Mouse (Mus musculus) kidney, adult 8-10 months (tissue): ENCODE measurements around the gene Arvcf.

ENCODE experiments used
- DNase-seq, 2 experiments: peaks; one replicate each; pipeline ENCODE4 v3.0.0; 2022

The Arvcf gene

DNA sequence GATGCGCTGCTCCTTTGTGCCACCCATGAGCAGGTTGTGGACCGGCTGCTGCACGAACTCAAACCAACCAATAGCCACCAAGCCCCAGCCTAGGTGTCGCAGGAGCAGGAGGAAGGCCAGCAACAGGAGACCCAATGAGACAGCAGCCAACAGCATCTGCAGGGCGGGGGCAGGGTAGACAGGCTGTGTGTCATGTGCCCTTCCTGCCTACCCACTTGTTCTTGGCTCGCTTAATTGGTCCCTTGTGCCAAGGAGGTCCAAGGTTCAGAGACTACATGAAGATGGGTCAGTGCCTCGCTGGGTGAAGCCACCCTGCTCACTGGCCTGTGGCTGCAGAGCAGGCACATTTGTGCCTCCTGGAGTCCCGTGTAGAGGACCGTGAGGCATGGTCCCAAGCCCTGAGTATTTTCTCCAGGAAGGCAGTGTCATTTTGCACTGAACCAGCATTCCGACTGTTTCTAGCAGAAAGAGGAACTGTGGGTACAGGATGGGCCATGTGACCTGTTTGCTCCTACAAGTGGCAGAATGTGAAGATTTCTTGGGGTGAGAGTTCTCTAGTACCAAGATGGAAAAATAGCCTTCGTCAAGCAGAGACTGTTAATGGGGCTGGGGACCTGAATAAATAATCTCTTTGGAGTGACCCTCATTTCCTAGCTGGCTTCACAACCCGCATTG is 64.0 kb downstream of the Arvcf start:
- DNase-seq, result peak; percentile 91 to 95

DNA sequence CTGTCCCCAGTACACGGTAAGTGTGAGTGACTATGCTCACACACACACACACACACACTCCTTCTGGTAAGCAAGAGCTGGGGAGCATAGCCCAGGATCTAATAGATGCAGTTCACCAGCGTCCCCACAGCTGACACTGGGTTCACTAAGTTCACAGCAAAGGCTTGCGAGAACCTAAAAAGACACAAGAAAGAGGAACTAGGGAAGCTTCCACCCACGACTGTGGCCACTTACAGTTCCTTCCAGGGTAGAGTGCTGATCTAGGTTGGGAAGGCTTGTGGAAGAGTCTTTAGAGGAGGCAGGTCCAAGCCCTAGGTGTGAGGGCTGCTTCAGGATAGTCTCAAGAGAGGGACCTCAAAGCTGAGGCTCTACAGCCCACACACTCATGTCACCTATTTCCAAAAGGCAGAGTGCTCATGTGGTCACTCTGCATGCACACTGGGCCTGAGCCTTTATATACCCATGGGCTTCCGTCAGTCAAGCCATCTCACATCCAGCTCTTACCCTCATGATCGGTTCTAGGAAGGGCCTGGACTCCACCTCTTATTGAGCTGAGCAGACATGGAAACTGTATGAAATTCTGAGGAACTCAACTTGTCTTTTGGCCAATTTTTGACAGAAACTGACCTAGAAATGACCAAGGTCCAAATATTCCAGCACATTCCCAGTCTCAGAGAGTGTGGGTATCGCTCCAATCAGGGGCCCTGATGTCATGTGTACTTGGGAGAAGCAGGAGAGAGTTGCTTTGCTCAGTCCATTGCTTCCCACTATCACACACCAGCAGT is 65.2 kb downstream of the Arvcf start:
- DNase-seq, result no peak

- peak in 1 of 2 experiments; percentile 52 for DNase-seq
Measured at GRCm38 (mm10) chr16:18416094-18416761, 68.2 kb downstream of the Arvcf start.

- DNase-seq, result no peak
Measured at GRCm38 (mm10) chr16:18416837-18417236, 68.9 kb downstream of the Arvcf start.

DNA sequence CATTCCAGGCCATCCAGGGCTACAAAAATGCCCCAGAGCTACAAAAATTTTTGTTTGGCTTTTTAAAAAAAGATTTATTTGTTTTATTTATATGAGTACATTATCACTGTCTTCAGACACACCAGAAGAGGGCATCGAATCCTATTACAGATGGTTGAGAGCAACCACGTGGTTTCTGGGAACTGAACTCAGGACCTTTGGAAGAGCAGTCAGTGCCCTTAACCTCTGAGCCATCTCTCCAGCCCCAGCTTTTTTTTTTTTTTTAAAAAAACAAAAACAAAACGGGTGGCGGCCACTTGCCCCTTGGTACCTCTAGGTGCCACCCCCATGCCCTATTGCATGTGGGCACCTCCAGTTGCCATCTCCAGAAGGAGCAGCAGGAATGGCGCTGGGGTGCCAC is 69.5 kb downstream of the Arvcf start:
- DNase-seq, result no peak

- DNase-seq, result no peak
Measured at GRCm38 (mm10) chr16:18418756-18419602, 71.0 kb downstream of the Arvcf start.

DNA sequence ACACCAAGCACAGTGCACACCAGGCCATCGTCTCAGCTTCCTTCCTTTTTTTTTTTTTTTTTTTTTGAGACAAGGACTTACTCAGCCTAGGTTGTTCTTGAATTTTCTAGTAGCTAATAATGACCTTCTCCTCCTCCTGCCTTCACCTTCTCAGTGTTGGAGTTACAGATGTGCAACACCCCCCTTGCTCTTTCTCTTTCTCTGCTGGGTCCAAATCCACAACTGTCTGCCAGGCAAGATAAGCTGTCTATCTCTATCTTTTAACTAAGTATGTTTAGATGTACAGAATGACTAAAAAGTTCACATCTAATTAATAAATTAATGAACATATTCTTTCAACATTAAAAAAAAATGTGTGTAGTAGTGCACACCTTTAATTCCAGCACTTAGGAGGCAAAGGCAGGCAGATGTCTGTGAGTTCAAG is 71.6 kb downstream of the Arvcf start:
- DNase-seq, result no peak

- no peak for DNase-seq
Measured at GRCm38 (mm10) chr16:18420571-18420970, 72.6 kb downstream of the Arvcf start.

- DNase-seq, result no peak
Measured at GRCm38 (mm10) chr16:18423203-18423914, 75.4 kb downstream of the Arvcf start.

DNA sequence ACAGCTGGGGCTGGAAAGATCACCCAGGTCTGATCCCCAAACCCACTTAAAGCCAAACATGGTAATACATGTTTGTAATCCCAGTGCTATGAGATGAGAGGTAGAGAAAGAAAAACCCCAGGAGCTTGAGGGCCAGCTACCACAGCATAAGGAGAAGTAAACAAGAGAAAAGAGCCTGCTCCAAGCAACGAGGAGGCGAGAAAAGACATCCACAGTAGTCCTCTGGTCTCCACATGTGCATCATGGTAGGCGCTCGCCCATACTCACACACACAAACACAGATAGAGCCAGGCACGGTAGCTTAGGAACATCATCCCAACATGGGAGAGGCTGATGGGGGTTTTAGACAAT is 75.9 kb downstream of the Arvcf start:
- no peak for DNase-seq

DNA sequence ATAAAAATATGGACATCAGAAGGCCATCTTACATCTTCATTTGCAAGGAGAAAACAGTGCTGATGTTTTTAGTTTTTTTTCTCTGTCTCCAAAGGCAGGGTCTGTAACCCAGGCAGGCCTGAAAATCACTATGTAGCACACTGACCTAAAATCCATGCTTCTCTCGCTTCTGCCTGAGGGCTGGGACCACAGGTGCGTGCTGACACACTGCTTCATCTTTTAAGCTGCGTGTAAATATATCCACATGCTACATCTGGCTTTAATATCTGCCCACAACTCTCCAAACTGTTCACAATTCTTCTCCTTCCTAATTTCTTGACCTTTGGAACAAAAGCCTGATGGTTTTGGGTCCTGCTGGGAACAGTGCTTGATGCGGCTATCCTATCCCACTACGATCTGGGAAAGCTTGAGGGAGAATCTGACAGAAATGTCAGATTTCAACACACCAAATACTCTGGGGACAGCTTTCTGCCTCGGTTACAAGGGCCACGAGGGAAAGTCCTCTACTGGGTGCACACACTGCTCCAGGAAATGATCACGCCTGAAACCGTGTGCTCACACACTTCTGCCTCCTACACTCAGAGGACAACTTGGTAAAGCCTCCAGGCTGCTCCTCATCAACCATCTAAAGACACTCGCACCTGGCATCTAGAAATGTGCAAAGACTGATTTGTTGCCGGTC is 76.5 kb downstream of the Arvcf start:
- no peak for DNase-seq

GRCm38 (mm10) chr16:18425475-18426214 is 77.7 kb downstream of the Arvcf start:
- DNase-seq, result no peak

DNA sequence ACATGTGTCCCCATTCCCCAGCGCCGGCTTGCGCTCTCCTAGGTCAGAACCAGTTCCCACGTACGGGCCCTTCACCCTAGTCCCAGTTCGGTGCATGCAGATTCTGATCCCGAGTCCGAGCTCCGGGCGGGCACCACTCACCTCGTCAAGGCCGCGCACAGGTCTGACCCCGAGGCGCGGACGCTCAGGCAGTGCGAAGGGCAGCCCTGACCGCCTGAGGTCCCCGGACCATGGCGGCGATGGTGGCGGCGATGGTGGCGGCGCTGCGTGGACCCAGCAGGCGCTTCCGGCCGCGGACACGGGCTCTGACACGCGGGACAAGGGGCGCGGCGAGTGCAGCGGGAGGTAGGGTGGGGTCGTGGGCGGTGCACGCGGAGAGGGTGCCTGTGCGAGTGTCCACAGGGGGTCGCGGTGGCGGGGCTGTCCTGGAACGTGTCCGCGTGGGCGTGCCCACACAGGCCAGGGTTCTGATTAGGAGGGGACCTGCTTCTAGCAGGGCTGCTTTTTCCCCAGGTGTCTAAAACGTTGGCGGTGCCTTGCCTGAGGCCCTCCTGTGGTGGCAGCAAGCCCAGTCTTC is 78.3 kb downstream of the Arvcf start, which contains the start of gene Txnrd2:
TSS of gene Txnrd2 (plus strand) at position 170 of the 577 bp plus-strand sequence.
- peak; percentile 62 to 76 for DNase-seq

GRCm38 (mm10) chr16:18426802-18427280 is 78.9 kb downstream of the Arvcf start, which contains the start of gene Comt:
Comt (minus strand) TSS chr16:18426852.
- DNase-seq, result no peak

DNA sequence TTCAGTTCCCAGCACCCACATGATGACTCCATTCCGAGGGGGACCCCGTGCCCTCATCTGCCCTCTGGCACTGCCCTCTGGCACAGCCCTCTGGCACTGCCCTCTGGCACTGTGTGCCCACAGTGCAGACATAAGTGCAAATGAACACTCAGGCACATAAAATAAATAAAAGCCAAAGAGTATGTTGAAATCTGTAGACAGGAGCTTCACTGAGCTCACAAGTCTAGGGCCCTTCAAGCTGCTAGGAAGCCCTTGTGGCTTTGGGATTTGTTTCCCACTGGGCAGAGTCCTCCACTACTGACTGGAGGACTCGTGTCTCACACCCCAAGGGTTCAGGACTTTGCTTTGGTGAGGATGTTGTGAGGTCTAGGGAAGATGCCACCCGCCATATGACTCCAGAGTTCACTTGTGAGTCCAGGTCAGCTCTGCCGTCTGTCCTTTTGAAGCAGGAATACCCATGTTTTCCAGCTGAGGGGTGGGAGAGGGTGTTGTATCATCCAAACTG is 80.1 kb downstream of the Arvcf start:
- no peak for DNase-seq

DNA sequence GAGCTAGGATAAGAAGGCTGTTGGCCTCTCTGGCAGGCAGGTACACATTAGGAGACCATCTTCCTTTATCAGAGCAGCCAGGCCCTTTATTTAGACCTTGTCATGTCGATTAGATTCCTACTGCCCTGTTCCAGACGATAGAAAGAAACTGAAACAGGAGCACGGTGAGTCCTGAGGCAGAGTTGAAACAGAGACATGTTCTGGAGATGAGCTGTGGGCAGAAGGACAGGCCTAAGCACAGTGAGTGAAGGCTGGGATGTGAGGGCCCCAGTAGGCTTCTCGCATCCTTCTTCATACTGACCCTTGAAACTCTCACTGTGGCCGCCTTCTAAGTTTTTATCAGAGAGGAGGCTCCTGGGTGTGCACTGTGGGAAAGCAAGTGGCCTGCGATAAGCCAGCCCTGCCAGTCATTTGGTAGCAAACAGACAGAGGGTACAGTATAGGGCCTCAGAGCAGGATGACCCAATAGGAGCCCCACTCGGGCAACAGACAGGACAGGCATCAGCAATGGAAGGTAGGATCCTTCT is 80.6 kb downstream of the Arvcf start:
- no peak for DNase-seq

- no peak for DNase-seq
Measured at GRCm38 (mm10) chr16:18429641-18430040, 81.7 kb downstream of the Arvcf start.

DNA sequence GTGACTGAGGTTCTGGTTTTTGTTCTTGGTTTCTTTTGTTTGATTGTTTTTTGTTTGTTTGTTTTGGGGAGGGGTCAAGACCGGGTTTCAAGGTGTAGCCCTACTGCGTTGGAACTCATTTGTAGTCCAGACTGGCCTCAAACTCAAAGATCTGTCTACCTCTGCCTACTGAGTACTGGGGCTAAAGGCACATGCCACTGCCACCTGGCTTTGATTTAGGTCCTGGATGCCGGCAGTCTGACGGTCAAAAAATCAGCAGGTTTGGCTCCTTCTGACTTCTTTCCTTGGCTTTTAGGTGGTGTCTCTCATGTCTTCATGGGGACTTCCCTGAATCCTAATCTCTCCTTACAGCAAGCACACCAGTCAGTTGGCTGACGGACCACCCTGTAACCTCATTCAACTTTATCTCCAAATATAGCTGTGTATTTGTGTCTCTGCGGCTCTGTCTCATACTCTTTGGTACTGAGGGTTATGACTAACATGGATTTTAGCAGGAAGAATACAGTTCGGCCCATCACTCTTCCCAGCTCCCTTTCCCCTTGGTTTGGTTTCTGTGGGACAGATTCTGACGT is 82.7 kb downstream of the Arvcf start:
- no peak for DNase-seq

DNA sequence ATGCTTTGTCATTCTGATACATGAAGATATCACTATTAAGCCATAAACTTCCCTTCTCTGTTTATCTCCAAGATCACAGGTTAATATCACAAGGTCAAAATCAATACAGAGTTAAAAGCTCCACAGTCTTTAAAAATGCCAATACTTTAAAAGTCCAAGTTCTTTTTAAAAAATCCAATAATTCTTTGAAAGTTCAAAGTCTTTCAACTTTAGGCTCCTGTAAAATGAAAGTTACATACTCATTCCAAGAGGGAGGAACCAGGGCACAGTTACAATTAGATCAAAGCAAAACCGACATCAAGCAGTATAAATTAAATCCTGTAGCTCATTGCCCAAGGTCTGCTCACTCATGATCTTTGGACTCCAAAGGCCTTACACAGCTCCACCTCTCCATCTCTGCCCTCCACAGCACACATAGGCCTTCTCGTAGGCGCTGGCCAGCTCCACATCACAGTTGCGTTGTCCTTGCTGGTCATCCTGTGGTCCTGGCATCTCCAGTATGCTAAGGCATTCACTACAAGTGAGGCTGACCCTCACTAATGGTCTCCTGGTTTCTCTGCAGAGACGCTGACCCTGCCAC is 85.4 kb downstream of the Arvcf start:
- DNase-seq, result no peak
